Mouse (Mus musculus) c-Kit-negative CD71-positive TER-119-positive erythroid progenitor cells, embryonic 14.5 days (primary cell): ENCODE results near the gene Polr2b.

Source experiments
- DNase-seq: peaks from one replicate; pipeline ENCODE4 v3.0.0-alpha.2; 2013; ENCODE audit warnings: low read depth, low spot score

Gene Polr2b

GRCm38 (mm10) chr5:77309924-77310772 is at the start of gene Polr2b, which contains the start of gene Noa1:
Gene Polr2b (plus strand): TSS chr5:77310147.
Gene Noa1 (minus strand): TSS chr5:77310084.
- DNase-seq: peak; percentile 96

GRCm38 (mm10) chr5:77261137-77261536 is 48.8 kb upstream of the Polr2b start:
- no peak for DNase-seq

GRCm38 (mm10) chr5:77262105-77262504 is 47.8 kb upstream of the Polr2b start:
- DNase-seq: no peak

GRCm38 (mm10) chr5:77265081-77265670 is 44.8 kb upstream of the Polr2b start, which contains the start of gene Rest:
Gene Rest (plus strand): TSS chr5:77265491.
- DNase-seq: peak; percentile 52

GRCm38 (mm10) chr5:77265671-77266065 is 44.3 kb upstream of the Polr2b start:
- peak; percentile 22 for DNase-seq

- DNase-seq: peak; percentile 17
Observed at GRCm38 (mm10) chr5:77266066-77266885, 43.7 kb upstream of the Polr2b start.

- DNase-seq: peak; percentile 11
Observed at GRCm38 (mm10) chr5:77266886-77267401, 43.0 kb upstream of the Polr2b start.

GRCm38 (mm10) chr5:77267441-77267840 is 42.5 kb upstream of the Polr2b start:
- DNase-seq: no peak

- no peak for DNase-seq
Observed at GRCm38 (mm10) chr5:77267957-77268624, 41.9 kb upstream of the Polr2b start.

GRCm38 (mm10) chr5:77269399-77269798 is 40.5 kb upstream of the Polr2b start:
- peak; percentile 17 for DNase-seq

GRCm38 (mm10) chr5:77273151-77273550 is 36.8 kb upstream of the Polr2b start:
- DNase-seq: no peak

GRCm38 (mm10) chr5:77275950-77276349 is 34.0 kb upstream of the Polr2b start:
- no peak for DNase-seq

- DNase-seq: no peak
Observed at GRCm38 (mm10) chr5:77277204-77277603, 32.7 kb upstream of the Polr2b start.

- DNase-seq: no peak
Observed at GRCm38 (mm10) chr5:77281518-77282174, 28.3 kb upstream of the Polr2b start.

- no peak for DNase-seq
Observed at GRCm38 (mm10) chr5:77282242-77282641, 27.7 kb upstream of the Polr2b start.

- DNase-seq: no peak
Observed at GRCm38 (mm10) chr5:77285685-77286084, 24.3 kb upstream of the Polr2b start.

GRCm38 (mm10) chr5:77286904-77287303 is 23.0 kb upstream of the Polr2b start:
- DNase-seq: no peak

- DNase-seq: no peak
Observed at GRCm38 (mm10) chr5:77287901-77288300, 22.0 kb upstream of the Polr2b start.

GRCm38 (mm10) chr5:77289686-77290085 is 20.3 kb upstream of the Polr2b start:
- DNase-seq: no peak

GRCm38 (mm10) chr5:77290606-77291005 is 19.3 kb upstream of the Polr2b start:
- no peak for DNase-seq
